Mouse (Mus musculus): ENCODE measurements around the gene Ano6.

Gene Ano6

GRCm38 (mm10) chr15:95828018-95828646 lies 37.5 kb downstream of the Ano6 start:
- peak; percentile 46 for DNase-seq

GRCm38 (mm10) chr15:95828647-95829254 lies 38.1 kb downstream of the Ano6 start:
- DNase-seq = peak; percentile 58

- no peak for DNase-seq
Observed at GRCm38 (mm10) chr15:95829553-95830205, 39.0 kb downstream of the Ano6 start.

GRCm38 (mm10) chr15:95830206-95830560 lies 39.5 kb downstream of the Ano6 start:
- DNase-seq = no peak

- DNase-seq = no peak
Observed at GRCm38 (mm10) chr15:95833292-95833691, 42.6 kb downstream of the Ano6 start.

GRCm38 (mm10) chr15:95836077-95836476 lies 45.4 kb downstream of the Ano6 start:
- no peak for DNase-seq

- no peak for DNase-seq
Observed at GRCm38 (mm10) chr15:95836646-95837434, 46.2 kb downstream of the Ano6 start.

- DNase-seq = no peak
Observed at GRCm38 (mm10) chr15:95837570-95837969, 46.9 kb downstream of the Ano6 start.

GRCm38 (mm10) chr15:95838171-95839020 lies 47.8 kb downstream of the Ano6 start:
- DNase-seq = no peak

- no peak for DNase-seq
Observed at GRCm38 (mm10) chr15:95839789-95840188, 49.1 kb downstream of the Ano6 start.

GRCm38 (mm10) chr15:95843183-95843949 lies 52.7 kb downstream of the Ano6 start:
- no peak for DNase-seq

GRCm38 (mm10) chr15:95844412-95844811 lies 53.8 kb downstream of the Ano6 start:
- DNase-seq = no peak

- no peak for DNase-seq
Observed at GRCm38 (mm10) chr15:95846102-95846501, 55.5 kb downstream of the Ano6 start.

- DNase-seq = peak; percentile 34
Observed at GRCm38 (mm10) chr15:95848493-95849064, 57.9 kb downstream of the Ano6 start.

GRCm38 (mm10) chr15:95849513-95850411 lies 59.1 kb downstream of the Ano6 start:
- no peak for DNase-seq

- no peak for DNase-seq
Observed at GRCm38 (mm10) chr15:95850546-95850945, 59.9 kb downstream of the Ano6 start.

- no peak for DNase-seq
Observed at GRCm38 (mm10) chr15:95855051-95855844, 64.6 kb downstream of the Ano6 start.

- no peak for DNase-seq
Observed at GRCm38 (mm10) chr15:95855953-95856352, 65.3 kb downstream of the Ano6 start.

All from lung, postnatal 14 days (tissue).